Mouse (Mus musculus): ENCODE data around the gene Rsph3b. TPM values are rescaled to one million over a fixed set of nuclear protein-coding genes. Genes with fewer than 3 reads are reported as not detected.
"Not testable (repeated sequence)": the region's sequence is repeated elsewhere in the genome, so short reads cannot be mapped to it uniquely, and the experiment has no call there.

The Rsph3b gene
- 22.7 and 27.7 TPM in 2 replicates for polyA plus RNA-seq (2012; rRNA removed)

DNA sequence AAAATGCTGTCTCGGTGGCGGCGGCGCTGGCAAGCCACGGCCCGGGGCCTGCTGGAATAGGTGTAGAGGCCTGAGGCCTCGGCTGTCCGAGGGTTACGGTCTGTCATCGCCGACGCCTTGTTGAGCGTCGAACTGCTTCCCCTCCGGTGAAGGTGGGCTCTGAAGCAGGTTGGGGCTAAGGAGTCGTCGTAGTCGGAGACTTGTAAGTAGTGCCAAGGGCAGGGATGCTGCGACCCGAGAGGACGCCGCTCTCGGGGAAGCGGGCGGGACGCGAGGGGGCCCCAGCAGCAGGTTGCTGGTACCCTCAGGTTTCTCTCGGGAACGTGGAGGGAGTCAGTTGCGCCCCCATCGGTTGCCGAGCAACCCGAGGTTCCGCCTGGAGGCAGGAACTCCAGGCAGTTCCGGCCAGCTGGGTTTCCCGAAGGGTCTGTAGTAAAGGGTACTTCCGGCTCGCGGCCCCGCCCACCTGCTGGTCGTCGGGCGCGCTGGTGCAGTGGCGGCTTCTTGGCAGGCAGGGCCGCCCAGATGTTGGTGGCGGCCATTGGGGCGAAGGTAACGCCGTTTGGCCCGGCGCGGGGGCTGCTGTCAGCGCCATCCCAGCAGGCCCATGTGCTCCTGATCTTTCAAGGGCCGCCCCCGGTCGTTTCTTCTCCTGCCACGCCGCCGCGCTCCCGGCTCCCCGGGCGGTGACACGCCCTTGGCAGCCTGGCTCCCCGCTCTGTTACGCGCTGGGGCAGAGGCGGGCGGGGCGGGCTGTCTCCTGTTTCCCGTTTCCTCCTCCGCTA is at the start of gene Rsph3b:
Gene Rsph3b (minus strand): TSS at position 699 of the 785 bp plus-strand sequence.
- peak; percentile 93 for DNase-seq (ENCODE audit: low read depth)
- peak; percentile 53; the same call in 1 of the 2 replicates for TF ChIP-seq POLR2A (IDR thresholded peaks at IDR 0.05; ENCODE audit: borderline replicate concordance, extremely low read depth, insufficient read depth, insufficient read length, poor library complexity, severe bottlenecking)

DNA sequence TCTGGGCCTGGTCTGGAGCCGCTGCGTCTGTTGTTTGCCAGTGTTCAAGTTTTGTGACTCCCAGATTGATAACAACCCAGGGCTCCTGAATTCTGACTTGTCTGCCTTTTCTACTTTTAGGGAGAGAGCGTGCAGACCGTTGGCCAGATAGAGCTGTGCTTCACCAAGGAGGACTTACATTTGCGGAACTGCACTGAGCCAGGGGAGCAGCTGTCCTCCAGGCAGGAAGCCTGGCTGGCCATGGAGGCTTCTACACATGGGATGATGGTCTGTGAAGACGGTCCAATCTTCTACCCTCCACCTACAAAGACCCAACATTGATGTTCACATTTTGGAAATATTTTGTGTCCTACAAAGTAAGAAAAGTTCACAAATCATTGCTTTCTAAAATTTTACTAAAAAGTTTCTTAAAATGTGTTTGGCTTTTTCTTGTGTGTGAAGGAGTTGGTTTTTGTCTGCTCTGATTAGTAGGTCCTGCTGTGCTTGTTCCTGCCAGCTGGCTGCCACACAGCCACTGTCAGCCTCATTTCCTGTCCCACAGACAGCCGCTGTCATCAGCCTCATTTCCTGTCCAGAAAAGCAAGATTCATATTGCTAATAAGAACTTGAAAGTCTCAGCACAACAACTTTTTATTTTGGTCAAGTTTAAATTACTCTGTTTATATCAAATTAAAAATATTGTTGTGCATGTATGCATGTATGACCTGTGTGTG is 49.5 kb upstream of the Rsph3b start:
- not testable (repeated sequence) for DNase-seq (ENCODE audit: low read depth)

DNA sequence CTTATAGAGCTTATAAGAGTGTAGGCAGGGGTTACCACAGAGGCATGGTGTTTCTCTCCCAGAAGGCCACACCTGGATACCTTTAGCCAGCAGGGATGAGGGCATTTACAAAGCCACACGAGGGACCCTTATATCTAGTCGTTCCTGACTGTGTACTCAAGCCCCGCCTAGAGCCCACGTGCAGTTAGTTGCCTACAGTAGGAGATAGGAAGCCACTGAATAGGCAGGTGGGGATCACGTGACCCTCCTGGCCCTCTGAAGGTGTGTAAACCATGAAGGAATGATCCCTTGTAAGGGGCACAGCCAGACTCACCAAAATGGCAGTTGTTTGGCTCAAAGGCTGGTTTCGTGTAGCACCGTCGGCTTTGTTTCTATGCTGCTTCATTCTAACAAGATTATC is 48.3 kb upstream of the Rsph3b start:
- DNase-seq (ENCODE audit: low read depth) = not testable (repeated sequence)

DNA sequence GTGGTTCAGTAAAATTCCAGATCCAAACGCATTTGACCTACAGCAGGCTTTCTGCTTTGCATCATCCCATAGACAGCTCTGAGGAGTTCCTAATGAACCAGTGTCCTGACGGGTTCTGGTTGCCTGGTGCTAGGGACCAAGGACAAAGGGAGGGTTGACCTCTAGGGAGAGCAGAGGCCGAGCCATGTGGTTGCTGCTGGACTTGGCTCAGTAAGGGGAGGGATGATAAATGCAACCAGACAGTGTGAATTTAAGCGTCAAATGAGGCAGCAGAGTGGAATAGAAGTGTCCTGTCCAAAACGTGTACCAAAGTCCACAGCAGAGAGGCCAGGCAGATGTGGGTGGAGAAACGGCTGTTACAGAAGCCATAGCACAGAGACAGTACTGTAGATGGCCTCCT is 47.0 kb upstream of the Rsph3b start:
- not testable (repeated sequence) for DNase-seq (ENCODE audit: low read depth)

DNA sequence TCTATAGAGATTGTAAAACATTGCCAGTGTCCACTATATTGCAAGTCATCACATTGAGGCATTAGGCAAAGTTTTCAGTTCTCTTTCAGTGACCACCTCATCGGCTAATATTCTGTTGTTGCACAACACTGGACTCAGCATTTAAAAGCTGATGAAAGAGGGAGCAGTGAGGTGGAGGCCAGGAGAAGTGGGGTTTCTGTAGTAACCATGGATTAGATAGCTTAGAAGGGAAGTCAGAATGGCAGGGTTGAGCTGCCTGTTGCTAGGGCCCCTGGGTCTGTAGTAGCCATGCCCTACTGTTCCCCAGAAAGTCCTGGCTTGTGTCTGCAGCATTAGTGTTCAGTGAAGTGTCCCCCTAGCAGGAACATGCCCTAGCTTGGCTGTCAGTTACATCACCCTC is 37.6 kb upstream of the Rsph3b start:
- DNase-seq (ENCODE audit: low read depth) = not testable (repeated sequence)

DNA sequence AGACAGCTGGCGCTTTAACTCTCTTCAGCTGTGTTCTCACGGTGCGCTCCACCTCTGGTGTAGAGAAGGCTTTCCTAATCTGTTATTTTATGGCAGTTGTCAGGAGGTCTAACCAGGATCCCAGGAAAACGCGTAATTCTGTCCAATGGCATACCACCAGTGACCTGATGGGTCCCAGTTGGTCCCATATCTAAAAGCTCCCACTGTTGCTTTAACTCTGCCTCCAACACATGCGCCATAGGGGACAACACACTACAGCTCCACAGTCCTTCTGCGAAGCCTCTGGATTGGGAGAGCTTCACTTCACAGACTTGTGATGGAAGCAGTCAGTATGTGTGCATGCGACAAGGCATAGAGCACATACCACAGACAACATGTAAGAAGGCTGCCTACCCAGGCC is 31.7 kb upstream of the Rsph3b start:
- DNase-seq (ENCODE audit: low read depth) = not testable (repeated sequence)

DNA sequence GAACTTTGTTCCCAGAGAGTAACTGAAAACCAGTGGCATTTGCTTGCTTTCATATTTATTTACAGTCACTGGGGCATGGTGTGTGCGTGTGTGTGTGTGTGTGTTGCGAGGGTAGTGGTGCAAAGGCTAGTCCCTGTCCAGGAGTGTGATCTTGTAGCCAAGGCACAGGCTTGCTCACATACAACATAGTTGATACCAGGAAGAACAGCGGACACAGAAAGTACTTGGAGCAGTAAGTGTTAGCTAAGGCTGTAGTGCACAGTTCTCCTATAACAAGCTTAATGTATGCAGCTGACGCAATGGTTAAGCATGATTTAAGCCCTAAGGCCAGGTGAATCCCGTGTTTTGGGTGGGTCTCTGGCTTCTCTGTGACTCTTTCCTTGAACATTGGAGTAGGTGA is 30.9 kb upstream of the Rsph3b start:
- DNase-seq (ENCODE audit: low read depth) = not testable (repeated sequence)

DNA sequence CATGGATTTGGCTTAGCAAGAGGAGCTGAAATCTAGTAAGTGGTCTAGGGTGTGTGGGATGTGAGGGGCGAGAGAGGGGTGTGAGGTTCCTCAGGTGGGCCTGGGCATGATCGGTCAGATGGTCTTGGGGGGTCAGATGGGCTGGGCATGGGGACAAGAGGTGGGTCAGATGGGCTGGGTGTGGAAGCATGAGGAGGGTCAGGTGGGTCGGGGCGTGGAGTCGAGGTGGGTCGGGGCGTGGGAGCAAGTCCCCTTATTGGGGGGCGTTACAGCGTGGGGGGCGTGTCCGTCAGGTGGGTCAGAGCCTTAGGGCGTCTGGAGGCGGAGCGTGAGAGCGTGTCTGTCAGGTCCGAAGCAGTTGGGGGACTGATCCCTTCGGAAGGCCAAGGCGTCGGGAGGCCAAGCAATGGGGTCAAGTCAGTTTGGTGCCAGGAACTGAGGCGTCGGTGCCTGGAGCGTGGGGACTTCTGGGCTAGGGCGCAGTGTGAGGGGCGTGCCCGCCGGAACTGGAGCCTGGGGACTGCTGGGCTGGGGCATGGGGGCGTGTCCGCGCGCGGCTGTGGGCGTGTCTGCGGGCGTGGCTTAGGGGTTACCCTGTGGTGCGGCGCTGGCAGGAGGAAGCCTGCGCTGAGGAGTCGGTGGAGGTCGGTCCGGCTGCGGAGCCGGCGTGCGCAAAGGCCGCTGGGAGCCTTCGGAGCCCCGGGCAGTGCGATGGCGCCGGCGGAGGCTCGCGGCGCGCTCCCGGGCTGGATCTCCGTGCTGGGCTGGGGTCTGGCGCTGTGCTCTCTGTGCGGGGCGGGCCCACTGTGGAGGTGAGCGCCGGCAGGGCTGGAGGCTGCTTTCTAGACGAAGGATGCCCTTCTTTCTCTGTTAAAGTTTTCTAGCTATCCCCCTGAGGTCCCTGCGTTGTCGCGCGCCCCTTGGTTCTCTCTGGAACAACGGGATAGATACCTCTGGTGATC is 30.1 kb upstream of the Rsph3b start, which contains the start of gene Gm49721:
Gene Gm49721 (plus strand): TSS at position 618 of the 962 bp plus-strand sequence.
- 0 out of 2 replicates have a peak, but pooled peaks have one; percentile 19 for TF ChIP-seq POLR2A (IDR thresholded peaks at IDR 0.05; ENCODE audit: borderline replicate concordance, extremely low read depth, insufficient read depth, insufficient read length, poor library complexity, severe bottlenecking)
- peak; percentile 43 for DNase-seq (ENCODE audit: low read depth)

DNA sequence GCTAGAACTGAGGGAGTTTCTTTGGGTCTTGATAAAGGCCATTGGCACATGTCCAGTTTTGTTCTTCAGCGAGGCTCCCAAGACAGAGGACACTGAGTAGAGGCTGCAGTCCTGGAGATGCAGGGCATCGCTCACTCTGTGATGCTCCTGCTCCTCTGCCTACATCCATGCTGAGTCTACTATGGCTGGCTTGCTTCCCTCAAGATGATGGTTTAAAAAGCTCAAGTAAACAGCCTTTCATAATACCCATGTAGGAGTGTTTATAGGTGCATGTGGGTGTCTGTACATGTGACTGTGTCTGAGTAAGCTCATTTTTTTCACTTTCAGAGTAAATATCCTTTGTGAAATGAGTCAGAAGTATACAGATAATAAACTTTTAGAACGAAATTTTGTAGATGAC is 26.5 kb upstream of the Rsph3b start:
- not testable (repeated sequence) for DNase-seq (ENCODE audit: low read depth)

DNA sequence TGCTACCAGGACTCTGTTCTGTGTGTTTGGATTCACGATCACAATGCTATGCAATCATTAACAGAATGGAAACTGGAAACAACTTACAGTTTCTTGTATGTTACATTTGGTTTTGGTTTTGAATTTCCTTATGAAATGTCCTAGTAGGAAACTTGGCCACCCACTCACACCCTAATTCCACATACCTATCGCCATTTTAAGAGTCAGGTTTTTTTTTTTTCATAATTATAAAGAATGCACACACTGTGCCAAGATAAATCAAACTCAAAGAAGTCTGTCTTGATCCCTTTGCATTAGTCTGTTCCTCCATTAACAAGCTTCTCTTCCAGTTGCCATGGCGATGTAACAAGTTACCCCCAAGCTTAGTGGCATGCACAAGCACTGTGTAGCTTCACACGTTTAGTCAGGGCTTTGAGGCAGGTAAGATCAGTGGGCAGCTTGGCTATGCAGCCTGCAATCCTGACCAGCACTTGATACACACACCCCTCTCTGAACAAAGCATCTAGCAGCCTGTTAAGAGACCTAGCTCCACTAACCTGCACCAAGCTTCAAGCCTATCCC is 24.4 kb upstream of the Rsph3b start:
- DNase-seq (ENCODE audit: low read depth) = peak; percentile 14

DNA sequence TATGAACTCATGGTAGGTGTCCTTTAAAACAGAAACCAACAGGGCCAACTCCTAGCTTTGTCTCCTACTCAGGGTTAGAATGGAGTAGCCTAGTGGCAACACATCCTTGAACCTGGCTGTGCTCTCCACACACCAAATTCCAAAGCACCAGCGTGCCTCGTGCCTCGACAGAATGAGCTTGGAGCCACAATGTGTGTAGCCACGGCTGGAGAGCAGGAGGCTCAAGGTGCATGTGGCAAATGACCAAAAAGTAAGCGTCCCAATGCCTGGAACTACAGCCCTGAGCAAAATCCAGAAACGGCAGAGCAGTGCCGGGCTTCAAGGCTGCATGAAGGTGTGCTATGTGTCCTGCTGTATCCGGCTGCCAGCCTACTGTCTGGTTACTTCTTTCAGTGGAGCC is 22.8 kb upstream of the Rsph3b start:
- not testable (repeated sequence) for DNase-seq (ENCODE audit: low read depth)

DNA sequence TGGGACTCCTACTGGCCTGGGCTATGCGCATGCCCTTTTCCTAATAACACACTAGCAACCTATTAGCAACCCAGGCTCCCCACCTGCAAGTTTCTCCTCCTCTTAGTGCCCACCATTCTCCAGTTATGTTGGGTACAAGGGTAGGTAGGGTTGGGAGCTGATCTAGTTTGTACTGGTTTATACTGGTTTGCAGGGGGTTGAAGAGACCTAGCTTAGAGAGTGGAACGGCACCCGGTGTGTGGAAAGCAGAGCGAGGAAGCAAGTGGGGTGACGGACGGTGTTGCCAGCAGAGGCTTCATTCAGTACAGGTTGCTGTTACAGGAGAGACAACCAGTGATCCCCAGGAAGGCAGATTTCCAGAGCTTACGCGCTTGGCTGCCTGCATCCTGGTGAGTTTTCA is 21.9 kb upstream of the Rsph3b start, which contains the start of gene Rnaset2b:
Gene Rnaset2b (plus strand): TSS at position 301 of the 400 bp plus-strand sequence.
- not testable (repeated sequence) for DNase-seq (ENCODE audit: low read depth)

DNA sequence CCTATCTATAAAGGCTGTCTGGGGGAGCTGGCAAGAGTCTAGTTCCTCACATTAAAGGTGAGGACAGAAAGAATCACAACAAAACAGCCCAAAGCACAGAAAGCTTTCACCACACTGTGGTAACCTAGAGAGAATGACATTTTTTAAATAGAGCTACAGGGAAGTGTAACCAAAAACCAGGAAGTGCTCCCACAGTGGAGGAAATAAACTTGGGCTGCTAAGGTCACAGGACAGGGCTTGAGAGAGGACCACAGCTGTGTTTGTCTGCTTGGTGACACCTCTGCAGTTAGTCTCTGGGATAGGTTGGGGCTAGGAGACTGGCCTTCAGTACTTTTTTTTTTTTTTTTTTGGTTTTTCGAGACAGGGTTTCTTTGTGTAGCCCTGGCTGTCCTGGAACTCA is 19.2 kb upstream of the Rsph3b start:
- not testable (repeated sequence) for DNase-seq (ENCODE audit: low read depth)

DNA sequence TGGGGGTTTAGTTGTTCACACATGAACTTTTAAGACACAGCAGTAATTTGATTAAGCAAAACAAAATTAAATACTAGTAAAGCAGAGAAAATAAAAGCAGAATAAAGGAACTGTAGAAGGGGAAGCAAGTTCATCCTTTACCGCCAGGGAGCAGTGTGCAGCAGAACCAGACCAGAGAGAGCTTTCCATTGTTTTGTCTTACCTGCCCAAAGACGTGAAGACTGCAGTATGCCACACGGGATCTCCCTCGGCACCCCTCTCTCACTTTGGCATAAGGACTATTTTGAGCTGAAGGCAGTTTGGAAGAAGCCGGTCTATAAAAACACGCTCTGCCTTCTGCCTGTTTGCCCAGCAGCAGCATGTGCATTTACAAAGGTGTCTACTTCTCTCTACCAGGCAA is 16.9 kb upstream of the Rsph3b start:
- peak; percentile 48; the same call in 1 of the 2 replicates for TF ChIP-seq CTCF (IDR thresholded peaks at IDR 0.05; ENCODE audit: borderline replicate concordance, extremely low read depth, insufficient read depth, insufficient read length)
- peak; percentile 64 for DNase-seq (ENCODE audit: low read depth)

DNA sequence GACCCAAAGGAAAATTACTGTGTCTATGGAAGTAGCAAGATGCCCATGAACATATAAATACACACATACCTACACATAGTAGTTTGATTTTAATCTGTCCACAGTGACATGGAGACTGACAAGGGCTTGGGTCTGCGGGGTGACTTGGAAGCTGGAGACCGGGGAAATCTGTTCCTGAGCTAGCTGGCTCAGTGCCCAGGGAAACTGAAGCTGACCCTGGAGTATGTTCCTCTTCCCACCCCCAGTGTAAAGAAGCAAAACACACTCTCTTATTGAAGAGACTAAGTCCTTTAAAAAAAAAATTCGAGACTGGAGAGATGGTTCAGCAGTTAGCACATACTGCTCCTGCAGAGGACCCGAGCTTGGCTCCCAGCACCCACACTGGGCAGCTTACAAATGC is 14.5 kb upstream of the Rsph3b start:
- not testable (repeated sequence) for DNase-seq (ENCODE audit: low read depth)

DNA sequence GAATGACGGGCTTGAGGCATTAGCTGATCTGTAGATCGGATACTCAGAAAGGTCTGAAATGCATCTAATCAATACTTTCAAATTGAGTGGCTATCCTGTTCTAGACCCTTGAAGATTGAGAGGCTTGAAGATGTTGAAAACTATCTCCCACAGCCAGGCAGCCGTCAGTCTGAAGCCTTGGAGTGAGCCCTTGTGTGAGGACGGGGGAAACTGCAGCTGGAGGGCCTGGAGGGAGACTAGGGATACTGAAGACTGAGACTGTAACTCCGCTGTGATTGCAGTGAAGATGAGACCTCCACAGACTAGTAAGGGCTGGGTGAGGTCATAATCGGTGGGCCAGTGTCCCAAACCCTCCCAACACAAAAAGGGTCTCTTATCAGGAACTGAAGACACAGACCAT is 13.9 kb upstream of the Rsph3b start:
- DNase-seq (ENCODE audit: low read depth) = not testable (repeated sequence)

DNA sequence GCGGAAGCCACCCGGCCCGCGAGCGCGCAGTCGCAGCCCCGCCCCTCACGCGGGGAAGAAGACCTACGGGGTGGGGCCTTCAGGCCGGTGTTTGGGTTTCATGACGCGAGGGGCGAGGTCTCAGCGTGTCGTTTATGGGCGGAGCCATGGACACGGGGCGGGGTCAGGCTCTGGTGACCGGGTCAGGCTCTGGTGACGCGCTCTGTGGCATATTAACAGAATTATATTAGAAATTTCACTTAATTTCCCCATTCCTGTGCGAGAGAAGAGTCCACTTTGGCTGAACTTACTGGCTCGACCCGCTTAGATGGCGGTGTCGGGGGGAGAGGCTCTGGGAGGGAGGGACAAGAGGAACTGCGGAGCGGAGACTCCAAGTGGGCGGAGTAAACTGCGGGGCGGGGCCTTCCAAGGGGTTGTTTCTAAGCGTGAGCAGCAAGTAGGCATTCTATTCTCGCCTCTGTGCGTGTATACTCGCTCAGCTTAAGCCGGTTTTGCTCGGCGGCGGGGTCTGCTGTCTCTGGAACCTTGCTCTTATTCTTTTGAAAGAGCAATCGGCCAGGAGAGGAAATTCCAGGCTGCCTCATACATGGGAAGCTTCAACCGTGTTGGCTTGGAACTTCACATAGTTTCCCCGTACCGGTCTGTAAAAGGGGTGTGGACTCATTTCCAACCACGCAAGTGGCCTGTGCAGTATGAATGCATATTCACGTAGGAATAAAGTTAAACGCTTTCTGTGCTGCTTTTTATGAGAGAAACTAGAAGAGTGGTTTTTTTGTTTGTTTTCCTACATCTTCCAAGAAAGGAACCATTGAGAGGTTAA is 12.9 kb upstream of the Rsph3b start:
- peak; percentile 47 for DNase-seq (ENCODE audit: low read depth)

DNA sequence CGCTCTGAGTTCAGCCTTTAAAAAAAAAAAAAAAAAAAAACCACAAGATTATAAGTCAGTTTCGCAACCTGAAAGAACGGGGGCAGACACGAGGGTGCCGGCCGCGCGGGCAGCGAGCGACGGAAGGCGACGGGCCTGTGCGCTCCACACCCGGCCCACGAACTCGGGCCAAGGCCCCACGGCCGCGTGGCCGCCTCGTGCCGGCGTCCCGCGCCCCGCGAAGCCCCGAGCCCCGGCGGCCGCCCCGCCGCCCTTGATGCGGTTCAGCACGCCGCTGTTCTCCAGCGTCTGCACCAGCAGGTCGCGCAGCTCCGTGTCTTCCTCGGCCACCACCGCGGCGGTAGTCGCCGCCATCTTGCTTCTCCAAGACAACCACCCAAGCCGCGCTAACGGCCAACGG is 12.3 kb upstream of the Rsph3b start, which contains the start of gene Tagap1:
Gene Tagap1 (minus strand): TSS at position 381 of the 400 bp plus-strand sequence.
- peak; percentile 12 for DNase-seq (ENCODE audit: low read depth)
